Mouse (Mus musculus): ENCODE results near the gene Shisal2a. TPM values are rescaled to one million over a fixed set of nuclear protein-coding genes. Genes with fewer than 3 reads are reported as not detected.

Shisal2a gene
- polyA plus RNA-seq, 1 experiment from 2014 or later = 3.0 TPM

GRCm38 (mm10) chr4:108323588-108323987, 59.6 kb downstream of the Shisal2a start:
- Histone ChIP-seq H3K27ac (ENCODE audit: low read depth, low read length) (no peak overlapping the region), H3K36me3 (ENCODE audit: control insufficient read depth, insufficient read depth, low read length) (no peaks in the 10 kb centered on the region), H3K9ac (ENCODE audit: low read length) (no peak overlapping the region), H3K9me3 (ENCODE audit: control insufficient read depth, low read length) (no peaks in the 10 kb centered on the region), H3K4me1 (replicated peaks; ENCODE audit: control insufficient read depth, insufficient read depth, low read length) (no peaks in the 10 kb centered on the region; the same call in 1 of the 2 replicates), H3K4me3 (ENCODE audit: low read depth, low read length) (no peak overlapping the region), H3K27me3 (ENCODE audit: control insufficient read depth, insufficient read depth, low read length) (no peaks in the 10 kb centered on the region), H3K4me2 (ENCODE audit: low read depth, low read length, severe bottlenecking) (no peak overlapping the region)
- ATAC-seq (replicated peaks; ENCODE audit: low FRiP score) (no peak), DNase-seq (ENCODE audit: low spot score) (no peak)
- 67% methylated on average over 5 of the region's 5 CpGs for WGBS

GRCm38 (mm10) chr4:108320627-108321380, 62.3 kb downstream of the Shisal2a start:
- WGBS = 86% methylated on average over 7 of the region's 7 CpGs

GRCm38 (mm10) chr4:108319747-108320146, 63.4 kb downstream of the Shisal2a start:
- Histone ChIP-seq H3K9ac (ENCODE audit: low read length) (no peak overlapping the region), H3K27me3 (ENCODE audit: control insufficient read depth, insufficient read depth, low read length) (no peaks in the 10 kb centered on the region), H3K27ac (ENCODE audit: low read depth, low read length) (no peak overlapping the region), H3K36me3 (ENCODE audit: control insufficient read depth, insufficient read depth, low read length) (no peaks in the 10 kb centered on the region), H3K9me3 (ENCODE audit: control insufficient read depth, low read length) (no peaks in the 10 kb centered on the region), H3K4me3 (ENCODE audit: low read depth, low read length) (no peak overlapping the region), H3K4me2 (ENCODE audit: low read depth, low read length, severe bottlenecking) (no peak overlapping the region), H3K4me1 (replicated peaks; ENCODE audit: control insufficient read depth, insufficient read depth, low read length) (no peaks in the 10 kb centered on the region)
- WGBS = 72% methylated on average over 6 of the region's 6 CpGs
- ATAC-seq (replicated peaks; ENCODE audit: low FRiP score) (no peak), DNase-seq (ENCODE audit: low spot score) (no peak)

More at GRCm38 (mm10) chr4:108320627-108321380, 62.3 kb downstream of the Shisal2a start:
- ATAC-seq (replicated peaks; ENCODE audit: low FRiP score) = no peak
- Histone ChIP-seq H3K4me1 (replicated peaks; ENCODE audit: control insufficient read depth, insufficient read depth, low read length) (no peaks in the 10 kb centered on the region), H3K27ac (ENCODE audit: low read depth, low read length) (no peak overlapping the region), H3K4me2 (ENCODE audit: low read depth, low read length, severe bottlenecking) (no peak overlapping the region), H3K36me3 (ENCODE audit: control insufficient read depth, insufficient read depth, low read length) (no peaks in the 10 kb centered on the region), H3K9ac (ENCODE audit: low read length) (no peak overlapping the region), H3K27me3 (ENCODE audit: control insufficient read depth, insufficient read depth, low read length) (no peaks in the 10 kb centered on the region), H3K4me3 (ENCODE audit: low read depth, low read length) (no peak overlapping the region), H3K9me3 (ENCODE audit: control insufficient read depth, low read length) (no peaks in the 10 kb centered on the region)
- no peak for DNase-seq (ENCODE audit: low spot score)

GRCm38 (mm10) chr4:108318649-108319615, 64.2 kb downstream of the Shisal2a start:
- no peak overlapping the region for H3K4me2 ChIP-seq (ENCODE audit: low read depth, low read length, severe bottlenecking)
- WGBS = 83% methylated on average over 7 of the region's 8 CpGs
- DNase-seq (ENCODE audit: low spot score) (no peak), ATAC-seq (replicated peaks; ENCODE audit: low FRiP score) (no peak)
- no peak overlapping the region for H3K27ac ChIP-seq (ENCODE audit: low read depth, low read length)
- no peaks in the 10 kb centered on the region for H3K9me3 ChIP-seq (ENCODE audit: control insufficient read depth, low read length)
- no peaks in the 10 kb centered on the region for H3K27me3 ChIP-seq (ENCODE audit: control insufficient read depth, insufficient read depth, low read length)
- no peak overlapping the region for H3K9ac ChIP-seq (ENCODE audit: low read length)
- no peak overlapping the region for H3K4me3 ChIP-seq (ENCODE audit: low read depth, low read length)
- no peaks in the 10 kb centered on the region for H3K36me3 ChIP-seq (ENCODE audit: control insufficient read depth, insufficient read depth, low read length)
- H3K4me1 ChIP-seq (replicated peaks; ENCODE audit: control insufficient read depth, insufficient read depth, low read length) = no peaks in the 10 kb centered on the region

Other genes starting within 250 kb of the Shisal2a start
- 200 and 225 TPM in 2 replicates for gene Scp2, start 238.4 kb downstream of the Shisal2a start, polyA plus RNA-seq (2014; fragmentation: Nextera tagmentation; extraction: Ambion mirVana)
- gene Echdc2, start 217.9 kb downstream of the Shisal2a start, polyA plus RNA-seq (2014; fragmentation: Nextera tagmentation; extraction: Ambion mirVana) = 17.2 and 17.9 TPM in 2 replicates
- gene Zyg11a, start 165.3 kb downstream of the Shisal2a start, polyA plus RNA-seq (2014; fragmentation: Nextera tagmentation; extraction: Ambion mirVana) = not detected in 2 replicates
- 24.3 and 28.8 TPM in 2 replicates for gene Zyg11b, start 82.3 kb downstream of the Shisal2a start, polyA plus RNA-seq (2014; fragmentation: Nextera tagmentation; extraction: Ambion mirVana)
- 54.5 and 56.8 TPM in 2 replicates for gene Coa7, start 55.2 kb downstream of the Shisal2a start, polyA plus RNA-seq (2014; fragmentation: Nextera tagmentation; extraction: Ambion mirVana)
- 38.7 and 39.3 TPM in 2 replicates for gene Gpx7, start 23.6 kb upstream of the Shisal2a start, polyA plus RNA-seq (2014; fragmentation: Nextera tagmentation; extraction: Ambion mirVana)
- gene Tut4, start 76.1 kb upstream of the Shisal2a start, polyA plus RNA-seq (2014; fragmentation: Nextera tagmentation; extraction: Ambion mirVana) = 75.2 and 92.0 TPM in 2 replicates
- gene Prpf38a, start 196.0 kb upstream of the Shisal2a start, polyA plus RNA-seq (2014; fragmentation: Nextera tagmentation; extraction: Ambion mirVana) = 119 and 125 TPM in 2 replicates
- gene Orc1, start 196.1 kb upstream of the Shisal2a start, polyA plus RNA-seq (2014; fragmentation: Nextera tagmentation; extraction: Ambion mirVana) = 19.3 and 21.2 TPM in 2 replicates
- gene Cc2d1b, start 236.6 kb upstream of the Shisal2a start, polyA plus RNA-seq (2014; fragmentation: Nextera tagmentation; extraction: Ambion mirVana) = 22.4 and 26.8 TPM in 2 replicates

All from forebrain, embryonic 11.5 days (tissue).